Mouse (Mus musculus) heart, adult 10 weeks (tissue): Measurements from ENCODE around the gene Arl9. TPM values are rescaled to one million over a fixed set of nuclear protein-coding genes. Genes with fewer than 3 reads are reported as not detected.

ENCODE experiments used
- polyA plus RNA-seq: library from polyadenylated mRNA; stranded (reverse); fragments of 350-450 nt; fragmentation: Illumina TruSeq; extraction: RNeasy Lipid Tissue Mini Kit (QIAGEN cat#74804); gene quantifications from one replicate; pipeline ENCODE4 v1.2.3, GENCODE M21; 2014; ENCODE audit warnings: low read depth, low replicate concordance

Arl9 gene
- polyA plus RNA-seq: not detected

GRCm38 (mm10) chr5:77004051-77004821 lies at the start of gene Arl9:
Arl9 (plus strand) TSS chr5:77004055.

DNA sequence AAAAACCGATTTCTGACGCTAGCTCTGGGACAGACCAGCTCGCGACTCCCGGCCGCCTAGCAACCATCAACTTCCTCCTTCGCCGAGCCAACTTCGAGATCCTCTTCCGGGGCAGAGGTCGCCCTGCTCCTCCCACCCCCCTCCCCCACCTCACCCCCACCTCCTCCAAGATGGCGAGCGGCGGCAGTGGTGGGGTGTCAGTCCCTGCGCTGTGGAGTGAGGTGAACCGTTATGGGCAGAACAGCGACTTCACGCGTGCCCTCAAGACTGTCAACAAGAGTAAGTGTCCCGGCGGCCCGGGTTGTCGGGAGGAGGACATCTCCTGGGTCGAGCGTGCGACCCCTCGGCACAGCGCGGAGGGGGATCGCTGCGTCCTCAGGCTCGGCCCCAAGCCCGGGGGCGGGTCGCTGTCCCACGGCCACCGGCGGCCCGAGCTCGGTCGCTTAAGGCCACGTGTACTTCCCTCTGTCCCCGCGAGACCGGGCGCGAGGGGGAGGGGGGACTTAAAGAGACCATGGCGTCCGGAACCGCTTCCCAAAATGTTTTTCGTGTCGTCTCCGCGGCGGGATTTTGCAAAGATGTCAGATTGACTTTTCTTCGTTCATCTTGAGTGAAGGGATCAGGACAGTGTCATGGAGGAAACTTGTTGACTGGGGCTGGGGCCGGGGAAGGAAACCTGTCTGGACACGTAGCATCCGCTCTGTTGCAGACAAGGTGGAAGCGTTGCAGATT lies 29.1 kb upstream of the Arl9 start, which contains the start of gene Srp72:
Srp72 (plus strand) TSS at position 130 of the 732 bp plus-strand sequence.

DNA sequence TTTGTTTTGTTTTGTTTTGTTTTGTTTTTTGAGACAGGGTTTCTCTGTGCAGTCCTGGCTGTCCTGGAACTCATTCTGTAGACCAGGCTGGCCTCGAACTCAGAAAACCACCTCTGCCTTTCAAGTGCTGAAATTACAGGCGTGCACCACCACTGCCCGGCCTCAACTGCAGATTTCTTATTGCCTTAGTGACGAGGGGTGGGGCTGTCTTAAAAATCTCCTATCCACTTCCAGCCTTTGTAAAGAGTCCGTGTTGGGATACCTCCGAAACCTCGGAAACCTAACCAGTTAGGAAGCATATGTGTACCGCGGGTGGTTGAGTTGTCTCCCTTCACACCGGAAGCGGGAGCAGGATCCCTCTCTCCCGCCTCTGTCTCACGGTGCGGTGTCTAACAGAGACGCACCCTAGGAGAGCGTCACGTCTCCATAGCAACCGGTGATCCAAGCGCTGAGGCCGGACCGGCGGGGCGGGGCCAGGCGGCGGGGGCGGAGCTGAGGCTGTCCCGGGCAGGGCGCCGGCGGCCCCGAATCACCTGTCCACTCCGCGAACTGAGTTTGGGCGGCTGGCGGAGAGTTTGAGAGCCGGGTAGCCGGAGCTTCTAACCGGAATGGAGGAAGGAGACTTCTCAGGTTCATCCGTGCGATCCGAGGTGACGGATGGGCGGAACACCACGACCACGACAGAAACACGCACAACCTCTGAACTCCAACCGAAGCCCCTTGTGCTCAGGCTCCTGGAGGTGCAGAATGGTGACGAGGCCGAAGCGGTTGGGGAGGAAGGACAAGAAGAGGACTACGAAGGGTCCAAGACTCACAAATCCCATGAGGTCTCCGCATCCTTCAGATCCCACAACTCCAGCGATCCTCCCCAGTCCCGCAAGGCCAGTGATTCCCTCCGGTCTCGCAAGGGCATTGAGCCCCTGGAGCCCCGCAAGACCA lies 12.0 kb downstream of the Arl9 start, which contains the start of gene Thegl:
Thegl (plus strand) TSS at position 480 of the 939 bp plus-strand sequence.

Other genes starting within 250 kb of the Arl9 start
- 26.6 TPM for gene Aasdh, start 98.5 kb upstream of the Arl9 start, polyA plus RNA-seq
- 149 TPM for gene Paics, start 52.7 kb upstream of the Arl9 start, polyA plus RNA-seq
- gene Ppat, start 52.5 kb upstream of the Arl9 start, polyA plus RNA-seq: 12.3 TPM
- 40.8 TPM for gene Srp72, start 29.4 kb upstream of the Arl9 start, polyA plus RNA-seq
- gene Thegl, start 12.0 kb downstream of the Arl9 start, polyA plus RNA-seq: not detected
- gene Hopx, start 111.1 kb downstream of the Arl9 start, polyA plus RNA-seq: 335 TPM
- not detected for gene Spink2, start 207.4 kb downstream of the Arl9 start, polyA plus RNA-seq